Mouse (Mus musculus) liver, embryonic 14.5 days (tissue): ENCODE measurements around the gene Zfp296. TPM values are rescaled to one million over a fixed set of nuclear protein-coding genes. Genes with fewer than 3 reads are reported as not detected.
"Not testable (repeated sequence)": the region's sequence is repeated elsewhere in the genome, so short reads cannot be mapped to it uniquely, and the experiment has no call there.

Experiments used
- ATAC-seq: fragments of 200-750 bp; cut with Nextera tagmentation; 2 replicates; pipeline ENCODE4 v1.8.0; 2017; ENCODE audit warnings: moderate number of reproducible peaks, mild to moderate bottlenecking, moderate library complexity; ENCODE audit not compliant: insufficient read depth
- DNase-seq, 3 experiments: peaks; one replicate each; pipeline ENCODE4 v3.0.0-alpha.2; 2012 to 2013; ENCODE audit warnings: low read depth in 3 of 3, low spot score in 3 of 3
- H3K27ac ChIP-seq: fragments of 300-500 bp; sonication (generic); 2 replicates; pipeline ENCODE4 v1.5.1; 2014; ENCODE audit warnings: moderate library complexity, mild to moderate bottlenecking, control low read depth, inconsistent platforms
- H3K27me3 ChIP-seq: fragments of 300-500 bp; sonication (generic); 2 replicates; pipeline ENCODE4 v1.6.1; 2014; ENCODE audit warnings: mild to moderate bottlenecking, low read length, moderate library complexity; ENCODE audit not compliant: control insufficient read depth, insufficient read depth
- H3K36me3 ChIP-seq: fragments of 300-500 bp; sonication (generic); replicated peaks from 2 replicates; pipeline ENCODE4 v1.6.1; 2014; ENCODE audit warnings: low read depth; ENCODE audit not compliant: control insufficient read depth, insufficient read depth
- H3K4me1 ChIP-seq, 2 experiments: fragments of 200-500 bp in 1 of 2; fragments of 300-500 bp in 1 of 2; sonication (generic) in 1 of 2; replicated peaks; 2 replicates each; pipeline ENCODE4 v1.6.1; 2012 to 2014; ENCODE audit warnings: antibody characterized with exemption in 1 of 2, inconsistent platforms in 1 of 2, low read length in 1 of 2; ENCODE audit not compliant: control insufficient read depth in 2 of 2, insufficient read depth in 2 of 2
- H3K4me2 ChIP-seq: fragments of 300-500 bp; sonication (generic); 2 replicates; pipeline ENCODE4 v1.6.1; 2014; ENCODE audit warnings: low read depth, mild to moderate bottlenecking, control low read depth, moderate library complexity
- H3K4me3 ChIP-seq, 2 experiments: fragments of 200-500 bp in 1 of 2; fragments of 300-500 bp in 1 of 2; sonication (generic) in 1 of 2; 2 replicates each; pipeline ENCODE4 v1.5.1; 2012 to 2014; ENCODE audit warnings: low read depth in 2 of 2, low read length in 2 of 2, mild to moderate bottlenecking in 2 of 2, control low read depth in 1 of 2, inconsistent platforms in 1 of 2, moderate library complexity in 1 of 2; ENCODE audit not compliant: insufficient read depth in 1 of 2
- H3K9ac ChIP-seq: fragments of 300-500 bp; sonication (generic); replicated peaks from 2 replicates; pipeline ENCODE4 v1.6.1; 2014; ENCODE audit warnings: mild to moderate bottlenecking, control low read depth, moderate library complexity
- H3K9me3 ChIP-seq: fragments of 300-500 bp; sonication (generic); 2 replicates; pipeline ENCODE4 v1.6.1; 2016; ENCODE audit warnings: low read length, mixed read lengths; ENCODE audit not compliant: control insufficient read depth
- CTCF ChIP-seq: IDR thresholded peaks from 2 replicates; pipeline ENCODE4 v1.5.1; 2016; ENCODE audit warnings: antibody characterized with exemption, low read depth, control low read depth
- EP300 ChIP-seq: IDR thresholded peaks from 2 replicates; pipeline ENCODE4 v1.6.1; 2016; ENCODE audit warnings: antibody characterized with exemption, low read depth
- WGBS: fragments of 180-500 bp; shearing (Covaris S2); extraction: QIAGEN DNeasy Blood & Tissue Kit; methylation state at CpG from one replicate; pipeline ENCODE4 v1.1.7; 2014; ENCODE audit not compliant: insufficient replicate concordance; 5-methylcytosine and 5-hydroxymethylcytosine counted together
- polyA plus RNA-seq, 2 experiments: library from polyadenylated mRNA; depleted of rRNA in 1 of 2; stranded (reverse) in 1 of 2; unstranded in 1 of 2; fragments of >200 nt; fragmentation: Nextera tagmentation in 1 of 2; extraction: Ambion mirVana in 1 of 2; gene quantifications; 2 replicates each; pipeline versions ENCODE4 v1.2.1 to v1.2.3; 2012 to 2014

Gene Zfp296
- polyA plus RNA-seq, 2 experiments = 0.41 to 0.66 TPM

- H3K27ac ChIP-seq = no peak within 1 kb of the TSS; the same call in 1 of the 2 replicates
- H3K4me3 ChIP-seq = peak within 1 kb of the TSS; percentile 69 to 81
- peak within 1 kb of the TSS; percentile 82 for H3K4me2 ChIP-seq
- peaks cover 7% of the 10 kb centered on the region for H3K36me3 ChIP-seq
- ATAC-seq = peak; percentile 90
- DNase-seq = peak; percentile 88 to 91 (median 89)
- no peaks in the 10 kb centered on the region for H3K27me3 ChIP-seq
- WGBS = under 1% methylated on average over 57 of the region's 57 CpGs
- H3K9ac ChIP-seq = peak within 1 kb of the TSS; percentile 73
- TF ChIP-seq CTCF = no peak
- no peak for TF ChIP-seq EP300
- no peaks in the 10 kb centered on the region for H3K9me3 ChIP-seq
- H3K4me1 ChIP-seq = peaks cover 8 to 13% of the 10 kb centered on the region in 2 experiments
Measured at GRCm38 (mm10) chr7:19603849-19604605, 26.9 kb downstream of the Zfp296 start, which contains the start of gene Clasrp. Gene Clasrp (minus strand): TSS chr7:19604486.

GRCm38 (mm10) chr7:19604606-19605214 lies 27.6 kb downstream of the Zfp296 start:
- H3K27ac ChIP-seq, H3K9ac ChIP-seq, H3K9me3 ChIP-seq, H3K36me3 ChIP-seq, DNase-seq, H3K27me3 ChIP-seq: not testable (repeated sequence)
- WGBS = 53% methylated on average over 10 of the region's 10 CpGs
- H3K4me2 ChIP-seq = peak overlapping the region; percentile 82; the same call in 1 of the 2 replicates
- 0 out of 2 replicates have a peak, but pooled peaks have one; percentile 22 for ATAC-seq
- H3K4me3 ChIP-seq = peak overlapping the region in 1 of 2 experiments; percentile 69; a peak in 2 of 4 replicates
- peaks cover 8 to 13% of the 10 kb centered on the region in 2 experiments for H3K4me1 ChIP-seq

GRCm38 (mm10) chr7:19607291-19607690 lies 30.2 kb downstream of the Zfp296 start:
- H3K27me3 ChIP-seq = no peaks in the 10 kb centered on the region
- ATAC-seq = no peak
- 73% methylated on average over 5 of the region's 5 CpGs for WGBS
- no peaks in the 10 kb centered on the region for H3K36me3 ChIP-seq
- no peak overlapping the region for H3K27ac ChIP-seq
- TF ChIP-seq CTCF = peak; percentile 29; the same call in 1 of the 2 replicates
- TF ChIP-seq EP300 = no peak
- H3K4me3 ChIP-seq = no peak overlapping the region
- no peak overlapping the region for H3K9ac ChIP-seq
- no peak for DNase-seq
- no peaks in the 10 kb centered on the region; the same call in 1 of the 2 replicates for H3K9me3 ChIP-seq
- peaks cover 8 to 13% of the 10 kb centered on the region in 2 experiments for H3K4me1 ChIP-seq
- no peak overlapping the region for H3K4me2 ChIP-seq

GRCm38 (mm10) chr7:19609641-19610332 lies 32.7 kb downstream of the Zfp296 start:
- Histone ChIP-seq H3K9ac (no peak overlapping the region), H3K4me2 (no peak overlapping the region), H3K4me3 (no peak overlapping the region), H3K27me3 (no peaks in the 10 kb centered on the region), H3K27ac (no peak overlapping the region), H3K4me1 (no peaks in the 10 kb centered on the region), H3K9me3 (no peaks in the 10 kb centered on the region; the same call in 1 of the 2 replicates), H3K36me3 (no peaks in the 10 kb centered on the region)
- TF ChIP-seq EP300 (no peak), CTCF (0 out of 2 replicates have a peak, but pooled peaks have one; percentile 23)
- DNase-seq (no peak), ATAC-seq (no peak)
- 83% methylated on average over 12 of the region's 12 CpGs for WGBS
